16 mouse cellular contexts compared by ENCODE assay signal in the genomic region with DNA sequence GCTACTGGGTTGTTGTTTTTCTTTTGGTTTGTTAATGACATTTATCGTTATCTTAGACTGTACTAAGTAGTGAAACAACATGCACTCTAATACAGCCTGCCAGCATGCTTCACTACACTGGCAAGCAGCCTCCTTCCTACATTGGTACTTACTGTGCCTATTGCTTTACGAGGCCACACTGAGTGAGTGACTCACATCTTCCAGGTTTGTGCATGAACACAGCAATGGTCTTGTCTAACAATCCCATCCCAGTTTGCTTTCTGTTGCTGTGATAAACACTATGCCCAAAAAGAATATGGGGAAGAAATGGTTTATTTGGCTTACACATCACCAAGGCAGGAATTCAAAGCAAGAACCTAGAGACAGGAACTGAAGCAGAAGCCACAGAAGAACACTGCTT.
"Had no signal": no experiment of that assay in that cellular context is flagged by ENCODE, and none has a peak within 500 bp of the region (broad histone marks: within the 10 kb centered on the region; RNA-seq: fewer than 3 reads in every experiment).

No protein-coding gene starts in this region.

- H3K4me3 ChIP-seq: neural tube, embryonic 13.5 days; neural tube, embryonic 15.5 days; stomach, embryonic 15.5 days had no signal

- H3K9ac ChIP-seq: neural tube, embryonic 13.5 days; neural tube, embryonic 15.5 days; stomach, embryonic 15.5 days had no signal

- H3K27me3 ChIP-seq: neural tube, embryonic 15.5 days; stomach, embryonic 15.5 days had no signal

- H3K36me3 ChIP-seq: neural tube, embryonic 13.5 days; neural tube, embryonic 15.5 days; stomach, embryonic 15.5 days had no signal

- H3K4me1 ChIP-seq: neural tube, embryonic 15.5 days; stomach, embryonic 15.5 days had no signal

- H3K4me2 ChIP-seq: neural tube, embryonic 13.5 days; neural tube, embryonic 15.5 days; stomach, embryonic 15.5 days had no signal

- H3K9me3 ChIP-seq: neural tube, embryonic 13.5 days; neural tube, embryonic 15.5 days; stomach, embryonic 15.5 days had no signal

- DNase-seq: retina, postnatal 1 day; right cerebral cortex, adult 18-20 months; right cerebral cortex, postnatal 14 days; right cerebral cortex, postnatal 25 days; right cerebral cortex, postnatal 4 days; spleen, adult 18-20 months; thymus, adult 18-20 months; thymus, adult 2 months; thymus, postnatal 14 days; thymus, postnatal 25 days; thymus, postnatal 36 days; thymus, postnatal 4 days had no signal

- H3K27ac ChIP-seq: neural tube, embryonic 13.5 days; neural tube, embryonic 15.5 days; stomach, embryonic 15.5 days; stomach, postnatal 0 days had no signal
